Comparison of ENCODE assay signal across 11 mouse cellular contexts in the genomic region with DNA sequence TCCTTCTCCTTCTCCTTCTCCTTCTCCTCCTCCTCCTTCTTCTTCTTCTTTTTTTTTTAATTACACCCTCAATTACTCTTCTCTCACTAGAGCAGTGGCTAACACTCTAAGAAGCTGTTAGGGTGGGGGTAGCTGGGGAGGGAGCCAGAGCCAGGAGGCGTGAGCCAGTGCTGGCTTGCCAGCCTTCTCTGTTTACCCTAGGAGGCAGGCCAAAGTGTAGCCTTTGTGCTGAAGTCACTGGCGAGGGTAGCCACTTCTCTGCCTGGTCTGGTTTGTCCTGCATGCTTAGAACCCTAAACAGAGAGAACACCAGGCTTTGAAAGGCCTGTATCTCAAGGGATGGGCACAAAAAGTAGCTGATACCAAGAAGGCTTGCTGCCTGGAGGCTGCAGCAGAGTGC. TPM values are rescaled to one million over a fixed set of nuclear protein-coding genes. Genes with fewer than 3 reads are reported as not detected.
DNase-seq lines count a peak whose midpoint lies in the region; ATAC-seq lines count a peak whose summit lies in the region.
"Had no signal": no experiment of that assay in that cellular context is flagged by ENCODE, and none has a peak within 500 bp of the region (broad histone marks: within the 10 kb centered on the region; RNA-seq: fewer than 3 reads in every experiment).

No protein-coding gene starts in this region.

- no peaks in the 10 kb centered on the region for H3K36me3 ChIP-seq in hindbrain, embryonic 15.5 days
- H3K36me3 ChIP-seq in hindbrain, embryonic 12.5 days: no peaks in the 10 kb centered on the region

- no peak overlapping the region for H3K4me3 ChIP-seq in hindbrain, embryonic 15.5 days
- H3K4me3 ChIP-seq in hindbrain, embryonic 12.5 days: no peak overlapping the region

- ATAC-seq in hindbrain, embryonic 15.5 days (ENCODE audit: low FRiP score, low read depth): peak; percentile 19; the same call in 1 of the 2 replicates
- no peak for ATAC-seq in hindbrain, embryonic 12.5 days (ENCODE audit: low FRiP score)
- ATAC-seq: forebrain, embryonic 14.5 days had no signal

- no peak overlapping the region for H3K9ac ChIP-seq in hindbrain, embryonic 15.5 days
- H3K9ac ChIP-seq in hindbrain, embryonic 12.5 days: no peak overlapping the region

- 29% methylated on average over 2 of the region's 2 CpGs for WGBS in hindbrain, embryonic 15.5 days
- WGBS in hindbrain, embryonic 12.5 days: 36% methylated on average over 2 of the region's 2 CpGs

- H3K27me3 ChIP-seq in hindbrain, embryonic 15.5 days: no peaks in the 10 kb centered on the region
- no peaks in the 10 kb centered on the region for H3K27me3 ChIP-seq in hindbrain, embryonic 12.5 days

- no peak overlapping the region for H3K27ac ChIP-seq in hindbrain, embryonic 15.5 days (replicated peaks)
- H3K27ac ChIP-seq in hindbrain, embryonic 12.5 days: no peak overlapping the region

- DNase-seq in adipocyte (ENCODE audit: low spot score): peak; percentile 64
- DNase-seq in heart, postnatal 14 days: peak; percentile 27 to 51
- DNase-seq in lung, postnatal 25 days (ENCODE audit: low spot score): peak; percentile 64
- DNase-seq in spleen, postnatal 4 days (ENCODE audit: low spot score in 2 of 2): no peak
- DNase-seq in layer of hippocampus, adult 9-10 months (ENCODE audit: low spot score): no peak
- no peak for DNase-seq in T-cell, adult 2 months (ENCODE audit: low spot score)
- DNase-seq: layer of hippocampus, adult 9-11 months; midbrain, embryonic 14.5 days had no signal

- no peaks in the 10 kb centered on the region for H3K9me3 ChIP-seq in hindbrain, embryonic 15.5 days
- no peaks in the 10 kb centered on the region for H3K9me3 ChIP-seq in hindbrain, embryonic 12.5 days (replicated peaks)

- H3K4me1 ChIP-seq in hindbrain, embryonic 15.5 days (replicated peaks): no peaks in the 10 kb centered on the region
- no peaks in the 10 kb centered on the region for H3K4me1 ChIP-seq in hindbrain, embryonic 12.5 days

- H3K4me2 ChIP-seq in hindbrain, embryonic 15.5 days: no peak overlapping the region
- no peak overlapping the region for H3K4me2 ChIP-seq in hindbrain, embryonic 12.5 days (replicated peaks)

- intact Hi-C loops in heart, postnatal 14 days (cut with DNase I): no loop called here

RNA-seq across cellular contexts. Expression of gene Fzd5, which starts 19.7 kb away (rescaled TPM):
- polyA plus RNA-seq in hindbrain, embryonic 15.5 days (2015; fragmentation: Nextera tagmentation; extraction: Ambion mirVana): 0.14 and 0.21 TPM in 2 replicates
- polyA plus RNA-seq in hindbrain, embryonic 12.5 days (2016; fragmentation: Nextera tagmentation; extraction: Ambion mirVana): 0.48 and 0.56 TPM in 2 replicates
- 1 to 10 TPM; 4.7 to 4.9 TPM for total RNA-seq in heart, postnatal 14 days (2021)

Comparison
In these comparisons a context has a peak if more than half of its experiments do, and no peak if none do; other contexts are left out.
1. DNase-seq: peak in adipocyte (single experiment), heart, postnatal 14 days (2 of 2) and lung, postnatal 25 days (single experiment); none in spleen, postnatal 4 days (0 of 2), layer of hippocampus, adult 9-10 months (single experiment) and T-cell, adult 2 months (single experiment).